Mouse (Mus musculus): ENCODE measurements at regions not wholly inside any gene's neighbourhood (a gene's known extent, or its start where the extent isn't known, plus 50 kb on each side); places are given as distances from the start of the nearest gene placed in this dataset.
"Not testable (repeated sequence)": the region's sequence is repeated elsewhere in the genome, so short reads cannot be mapped to it uniquely, and the experiment has no call there.

DNA sequence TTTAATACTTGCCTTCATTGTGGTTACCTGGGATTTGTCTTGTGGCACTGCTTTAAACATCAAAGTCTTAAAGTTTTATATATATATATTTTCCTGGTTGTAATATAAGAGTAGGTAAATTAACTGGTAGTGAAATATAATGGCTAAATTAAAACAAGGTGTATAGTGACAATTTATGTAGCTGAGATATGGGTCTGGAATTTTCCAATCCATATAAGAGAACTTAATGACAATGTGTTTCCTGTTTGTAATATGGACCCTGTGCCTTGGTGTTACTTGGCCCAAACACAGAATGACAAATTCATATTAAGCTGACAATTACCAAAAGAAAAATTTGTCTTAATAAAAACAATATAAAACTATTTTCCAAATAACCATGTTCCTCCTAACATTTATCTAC, 82.7 kb upstream of the Thsd7a start:
- Histone ChIP-seq H3K4me1 (ENCODE audit: insufficient read depth) (no peaks in the 10 kb centered on the region), H3K36me3 (ENCODE audit: insufficient read depth) (no peaks in the 10 kb centered on the region), H3K27ac (ENCODE audit: low read depth) (no peak overlapping the region), H3K9me3 (ENCODE audit: low read depth, low read length) (no peaks in the 10 kb centered on the region), H3K4me2 (no peak overlapping the region), H3K9ac (no peak overlapping the region), H3K27me3 (ENCODE audit: insufficient read depth, low read length) (no peaks in the 10 kb centered on the region), H3K4me3 (ENCODE audit: low read depth, low read length) (no peak overlapping the region)
- no peak for TF ChIP-seq CTCF (IDR thresholded peaks at IDR 0.05; ENCODE audit: low read depth)
- DNase-seq (no peak), ATAC-seq (ENCODE audit: insufficient read depth) (no peak)

- H3K27me3 ChIP-seq (ENCODE audit: insufficient read depth, low read length) = no peaks in the 10 kb centered on the region
- no peak overlapping the region for H3K4me3 ChIP-seq (ENCODE audit: low read depth, low read length)
- TF ChIP-seq CTCF (IDR thresholded peaks at IDR 0.05; ENCODE audit: low read depth) = no peak
- 61% methylated on average over 2 of the region's 2 CpGs for WGBS
- ATAC-seq (ENCODE audit: insufficient read depth) (no peak), DNase-seq (no peak)
- no peaks in the 10 kb centered on the region for H3K36me3 ChIP-seq (ENCODE audit: insufficient read depth)
- H3K27ac ChIP-seq (ENCODE audit: low read depth) = no peak overlapping the region
- H3K9me3 ChIP-seq (ENCODE audit: low read depth, low read length) = no peaks in the 10 kb centered on the region
- no peaks in the 10 kb centered on the region for H3K4me1 ChIP-seq (ENCODE audit: insufficient read depth)
- H3K9ac ChIP-seq = no peak overlapping the region
- no peak overlapping the region for H3K4me2 ChIP-seq
Observed at GRCm38 (mm10) chr6:12831485-12831884, 82.3 kb upstream of the Thsd7a start.

- no peak overlapping the region for H3K9ac ChIP-seq
- 56% methylated on average over 4 of the region's 4 CpGs for WGBS
- no peak for TF ChIP-seq CTCF (IDR thresholded peaks at IDR 0.05; ENCODE audit: low read depth)
- DNase-seq = no peak
- H3K4me3 ChIP-seq (ENCODE audit: low read depth, low read length) = no peak overlapping the region
- H3K36me3 ChIP-seq (ENCODE audit: insufficient read depth) = no peaks in the 10 kb centered on the region
- H3K27ac ChIP-seq (ENCODE audit: low read depth) = no peak overlapping the region
- no peaks in the 10 kb centered on the region for H3K27me3 ChIP-seq (ENCODE audit: insufficient read depth, low read length)
- no peaks in the 10 kb centered on the region for H3K9me3 ChIP-seq (ENCODE audit: low read depth, low read length)
- H3K4me1 ChIP-seq (ENCODE audit: insufficient read depth) = no peaks in the 10 kb centered on the region
- no peak overlapping the region for H3K4me2 ChIP-seq
- ATAC-seq (ENCODE audit: insufficient read depth) = no peak
Observed at GRCm38 (mm10) chr6:12827745-12828144, 78.5 kb upstream of the Thsd7a start.

- H3K9ac ChIP-seq = no peak overlapping the region
- no peaks in the 10 kb centered on the region for H3K36me3 ChIP-seq (ENCODE audit: insufficient read depth)
- H3K4me1 ChIP-seq (ENCODE audit: insufficient read depth) = no peaks in the 10 kb centered on the region
- no peak overlapping the region for H3K27ac ChIP-seq (ENCODE audit: low read depth)
- ATAC-seq (ENCODE audit: insufficient read depth) = no peak
- no peaks in the 10 kb centered on the region for H3K27me3 ChIP-seq (ENCODE audit: insufficient read depth, low read length)
- no peaks in the 10 kb centered on the region for H3K9me3 ChIP-seq (ENCODE audit: low read depth, low read length)
- WGBS = 63% methylated on average over 4 of the region's 4 CpGs
- H3K4me3 ChIP-seq (ENCODE audit: low read depth, low read length) = no peak overlapping the region
- no peak for DNase-seq
- TF ChIP-seq CTCF (IDR thresholded peaks at IDR 0.05; ENCODE audit: low read depth) = no peak
- H3K4me2 ChIP-seq = no peak overlapping the region
Observed at GRCm38 (mm10) chr6:12814972-12815770, 66.0 kb upstream of the Thsd7a start.

- not testable (repeated sequence) for H3K4me2 ChIP-seq; H3K27me3 ChIP-seq (ENCODE audit: insufficient read depth, low read length); H3K4me1 ChIP-seq (ENCODE audit: insufficient read depth); H3K9me3 ChIP-seq (ENCODE audit: low read depth, low read length); H3K4me3 ChIP-seq (ENCODE audit: low read depth, low read length); H3K27ac ChIP-seq (ENCODE audit: low read depth); H3K9ac ChIP-seq; H3K36me3 ChIP-seq (ENCODE audit: insufficient read depth); ATAC-seq (ENCODE audit: insufficient read depth)
- DNase-seq = peak; percentile 3
- WGBS = 67% methylated on average over 5 of the region's 5 CpGs
Observed at GRCm38 (mm10) chr6:12813781-12814180, 64.6 kb upstream of the Thsd7a start.

DNA sequence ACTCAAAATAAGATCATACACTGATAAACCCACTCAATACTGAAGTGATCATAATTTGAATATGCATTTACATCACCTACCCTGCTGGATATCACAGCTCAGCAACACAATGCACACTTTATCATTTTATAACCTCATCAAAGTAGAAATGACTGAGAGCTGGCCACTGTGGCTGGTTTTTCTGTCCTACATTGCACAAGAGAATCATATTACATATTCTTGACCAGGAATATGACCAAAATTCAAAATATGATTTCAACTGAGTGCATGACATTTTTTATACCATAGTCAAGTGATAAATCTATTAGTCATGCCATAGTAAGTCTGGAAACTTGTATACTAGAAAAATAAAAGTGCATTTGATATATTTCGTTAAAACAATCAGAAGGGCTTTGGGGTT, 63.3 kb upstream of the Thsd7a start:
- Histone ChIP-seq H3K27ac (ENCODE audit: low read depth) (no peak overlapping the region), H3K9me3 (ENCODE audit: low read depth, low read length) (no peaks in the 10 kb centered on the region), H3K9ac (no peak overlapping the region), H3K36me3 (ENCODE audit: insufficient read depth) (no peaks in the 10 kb centered on the region), H3K4me3 (ENCODE audit: low read depth, low read length) (no peak overlapping the region), H3K4me2 (no peak overlapping the region), H3K4me1 (ENCODE audit: insufficient read depth) (no peaks in the 10 kb centered on the region), H3K27me3 (ENCODE audit: insufficient read depth, low read length) (no peaks in the 10 kb centered on the region)
- ATAC-seq (ENCODE audit: insufficient read depth) = no peak
- 85% methylated on average over 1 of the region's 1 CpGs for WGBS
- DNase-seq = no peak
- no peak for TF ChIP-seq CTCF (IDR thresholded peaks at IDR 0.05; ENCODE audit: low read depth)

GRCm38 (mm10) chr6:12812036-12812435, 62.8 kb upstream of the Thsd7a start:
- WGBS = 43% methylated on average over 1 of the region's 1 CpGs
- Histone ChIP-seq H3K4me1 (ENCODE audit: insufficient read depth) (no peaks in the 10 kb centered on the region), H3K4me3 (ENCODE audit: low read depth, low read length) (no peak overlapping the region), H3K4me2 (no peak overlapping the region), H3K27me3 (ENCODE audit: insufficient read depth, low read length) (no peaks in the 10 kb centered on the region), H3K27ac (ENCODE audit: low read depth) (no peak overlapping the region), H3K36me3 (ENCODE audit: insufficient read depth) (no peaks in the 10 kb centered on the region), H3K9ac (no peak overlapping the region), H3K9me3 (ENCODE audit: low read depth, low read length) (no peaks in the 10 kb centered on the region)
- DNase-seq (no peak), ATAC-seq (ENCODE audit: insufficient read depth) (no peak)
- TF ChIP-seq CTCF (IDR thresholded peaks at IDR 0.05; ENCODE audit: low read depth) = no peak

Measured in lung, embryonic 14.5 days (tissue).